Mouse (Mus musculus) C2C12 (cell line): ENCODE measurements at regions not wholly inside any gene's neighbourhood (a gene's known extent, or its start where the extent isn't known, plus 50 kb on each side); places are given as distances from the start of the nearest gene placed in this dataset.

Experiments used
- CTCF ChIP-seq: IDR thresholded peaks from one replicate; pipeline ENCODE4 v1.5.1; 2011; ENCODE audit not compliant: control insufficient read depth, insufficient read depth, insufficient read length
- FOSL1 ChIP-seq: IDR thresholded peaks from one replicate; pipeline ENCODE4 v1.8.0; 2011; ENCODE audit warnings: mild to moderate bottlenecking, low read length; ENCODE audit not compliant: poor library complexity, insufficient read depth, severe bottlenecking
- MYOD1 ChIP-seq: IDR thresholded peaks from one replicate; pipeline ENCODE4 v1.6.1; 2011; ENCODE audit warnings: low read depth; ENCODE audit not compliant: control insufficient read depth, insufficient read length
- MYOG ChIP-seq: IDR thresholded peaks from one replicate; pipeline ENCODE4 v1.6.1; 2011; ENCODE audit not compliant: control insufficient read depth, insufficient read length; ENCODE audit errors: extremely low read depth
- USF1 ChIP-seq: IDR thresholded peaks from one replicate; pipeline ENCODE4 v1.6.1; 2011; ENCODE audit warnings: low read depth, mild to moderate bottlenecking, control low read depth, moderate library complexity

DNA sequence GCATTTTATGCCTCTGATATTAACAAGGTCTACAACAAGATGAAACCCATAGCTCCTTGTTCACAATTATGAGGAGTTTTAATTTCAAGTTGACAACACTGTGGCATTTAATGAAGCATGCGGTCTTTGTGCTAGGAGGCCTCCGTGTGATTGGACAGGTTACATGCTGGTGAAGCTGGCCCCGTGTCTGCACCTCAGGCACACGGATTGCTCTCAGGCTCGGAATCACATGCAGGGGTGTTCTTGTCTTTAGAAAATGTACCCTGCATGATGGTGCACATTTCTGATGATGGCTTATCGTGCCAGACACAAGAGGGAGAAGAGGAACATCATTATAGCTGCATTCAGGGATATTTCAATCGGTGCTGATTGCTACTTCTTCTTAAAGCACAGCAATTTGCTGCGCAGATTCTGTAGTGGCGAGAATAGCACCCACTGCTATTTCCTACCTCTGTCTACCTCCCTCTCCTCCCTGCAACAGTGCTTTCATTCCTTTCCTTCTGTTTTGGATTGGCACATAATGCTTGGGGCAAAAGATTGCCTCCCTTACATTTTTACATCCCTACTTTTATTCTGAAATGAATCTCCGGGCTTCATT, 454.9 kb upstream of the Tle4 start:
- no peak for TF ChIP-seq MYOD1
- no peak for TF ChIP-seq CTCF
- TF ChIP-seq USF1, result no peak
- no peak for TF ChIP-seq MYOG
- TF ChIP-seq FOSL1, result no peak
